Mouse (Mus musculus): ENCODE measurements at regions not wholly inside any gene's neighbourhood (a gene's known extent, or its start where the extent isn't known, plus 50 kb on each side); places are given as distances from the start of the nearest gene placed in this dataset.

GRCm38 (mm10) chr5:149843310-149843709, 165.3 kb downstream of the B3glct start:
- no peaks in the 10 kb centered on the region for H3K4me1 ChIP-seq (ENCODE audit: control insufficient read depth, insufficient read depth, low read length)
- H3K36me3 ChIP-seq (ENCODE audit: control insufficient read depth, insufficient read depth, low read length), result no peaks in the 10 kb centered on the region
- no peak for TF ChIP-seq POLR2A (IDR thresholded peaks at IDR 0.05; ENCODE audit: control insufficient read depth, low read depth, low read length)
- TF ChIP-seq CTCF (IDR thresholded peaks at IDR 0.05; ENCODE audit: control insufficient read depth, insufficient read depth, insufficient replicate concordance, low read depth, low read length), result no peak
- H3K27me3 ChIP-seq (ENCODE audit: control insufficient read depth, insufficient read depth, low read length), result no peaks in the 10 kb centered on the region
- no peak overlapping the region for H3K27ac ChIP-seq (ENCODE audit: control insufficient read depth, insufficient read depth, low read depth, low read length)
- no peak overlapping the region for H3K4me3 ChIP-seq (ENCODE audit: control insufficient read depth, low read depth, low read length)

- Histone ChIP-seq H3K4me1 (ENCODE audit: control insufficient read depth, insufficient read depth, low read length) (no peaks in the 10 kb centered on the region), H3K27ac (ENCODE audit: control insufficient read depth, insufficient read depth, low read depth, low read length) (no peak overlapping the region), H3K36me3 (ENCODE audit: control insufficient read depth, insufficient read depth, low read length) (no peaks in the 10 kb centered on the region), H3K27me3 (ENCODE audit: control insufficient read depth, insufficient read depth, low read length) (no peaks in the 10 kb centered on the region), H3K4me3 (ENCODE audit: control insufficient read depth, low read depth, low read length) (no peak overlapping the region)
- TF ChIP-seq CTCF (IDR thresholded peaks at IDR 0.05; ENCODE audit: control insufficient read depth, insufficient read depth, insufficient replicate concordance, low read depth, low read length), result no peak
- no peak for TF ChIP-seq POLR2A (IDR thresholded peaks at IDR 0.05; ENCODE audit: control insufficient read depth, low read depth, low read length)
Measured at GRCm38 (mm10) chr5:149845256-149845655, 167.2 kb downstream of the B3glct start.

- H3K4me3 ChIP-seq (ENCODE audit: control insufficient read depth, low read depth, low read length), result peak overlapping the region; percentile 73; the same call in 1 of the 2 replicates
- no peaks in the 10 kb centered on the region for H3K27me3 ChIP-seq (ENCODE audit: control insufficient read depth, insufficient read depth, low read length)
- H3K4me1 ChIP-seq (ENCODE audit: control insufficient read depth, insufficient read depth, low read length), result peaks cover 6% of the 10 kb centered on the region
- H3K27ac ChIP-seq (ENCODE audit: control insufficient read depth, insufficient read depth, low read depth, low read length), result no peak overlapping the region
- TF ChIP-seq CTCF (IDR thresholded peaks at IDR 0.05; ENCODE audit: control insufficient read depth, insufficient read depth, insufficient replicate concordance, low read depth, low read length), result no peak
- no peak for TF ChIP-seq POLR2A (IDR thresholded peaks at IDR 0.05; ENCODE audit: control insufficient read depth, low read depth, low read length)
- no peaks in the 10 kb centered on the region for H3K36me3 ChIP-seq (ENCODE audit: control insufficient read depth, insufficient read depth, low read length)
Measured at GRCm38 (mm10) chr5:149848465-149848864, 170.0 kb upstream of the Rxfp2 start.

- H3K4me3 ChIP-seq (ENCODE audit: control insufficient read depth, low read depth, low read length), result peak overlapping the region; percentile 13
- H3K36me3 ChIP-seq (ENCODE audit: control insufficient read depth, insufficient read depth, low read length), result no peaks in the 10 kb centered on the region
- no peaks in the 10 kb centered on the region for H3K27me3 ChIP-seq (ENCODE audit: control insufficient read depth, insufficient read depth, low read length)
- TF ChIP-seq CTCF (IDR thresholded peaks at IDR 0.05; ENCODE audit: control insufficient read depth, insufficient read depth, insufficient replicate concordance, low read depth, low read length) (peak; percentile 73), POLR2A (IDR thresholded peaks at IDR 0.05; ENCODE audit: control insufficient read depth, low read depth, low read length) (no peak)
- H3K4me1 ChIP-seq (ENCODE audit: control insufficient read depth, insufficient read depth, low read length), result peaks cover 7% of the 10 kb centered on the region
- no peak overlapping the region for H3K27ac ChIP-seq (ENCODE audit: control insufficient read depth, insufficient read depth, low read depth, low read length)
Measured at GRCm38 (mm10) chr5:149851011-149851410, 167.5 kb upstream of the Rxfp2 start.

- Histone ChIP-seq H3K27me3 (ENCODE audit: control insufficient read depth, insufficient read depth, low read length) (no peaks in the 10 kb centered on the region), H3K27ac (ENCODE audit: control insufficient read depth, insufficient read depth, low read depth, low read length) (no peak overlapping the region), H3K4me3 (ENCODE audit: control insufficient read depth, low read depth, low read length) (peak overlapping the region; percentile 79), H3K36me3 (ENCODE audit: control insufficient read depth, insufficient read depth, low read length) (no peaks in the 10 kb centered on the region), H3K4me1 (ENCODE audit: control insufficient read depth, insufficient read depth, low read length) (peaks cover 7% of the 10 kb centered on the region)
- TF ChIP-seq POLR2A (IDR thresholded peaks at IDR 0.05; ENCODE audit: control insufficient read depth, low read depth, low read length), result no peak
- no peak for TF ChIP-seq CTCF (IDR thresholded peaks at IDR 0.05; ENCODE audit: control insufficient read depth, insufficient read depth, insufficient replicate concordance, low read depth, low read length)
Measured at GRCm38 (mm10) chr5:149852516-149852915, 166.0 kb upstream of the Rxfp2 start.

- no peaks in the 10 kb centered on the region for H3K27me3 ChIP-seq (ENCODE audit: control insufficient read depth, insufficient read depth, low read length)
- H3K27ac ChIP-seq (ENCODE audit: control insufficient read depth, insufficient read depth, low read depth, low read length), result no peak overlapping the region
- TF ChIP-seq CTCF (IDR thresholded peaks at IDR 0.05; ENCODE audit: control insufficient read depth, insufficient read depth, insufficient replicate concordance, low read depth, low read length), result no peak
- TF ChIP-seq POLR2A (IDR thresholded peaks at IDR 0.05; ENCODE audit: control insufficient read depth, low read depth, low read length), result no peak
- H3K36me3 ChIP-seq (ENCODE audit: control insufficient read depth, insufficient read depth, low read length), result no peaks in the 10 kb centered on the region
- H3K4me3 ChIP-seq (ENCODE audit: control insufficient read depth, low read depth, low read length), result no peak overlapping the region
- H3K4me1 ChIP-seq (ENCODE audit: control insufficient read depth, insufficient read depth, low read length), result peaks cover 7% of the 10 kb centered on the region
Measured at GRCm38 (mm10) chr5:149856101-149856500, 162.4 kb upstream of the Rxfp2 start.

GRCm38 (mm10) chr5:149857019-149857418, 161.5 kb upstream of the Rxfp2 start:
- Histone ChIP-seq H3K36me3 (ENCODE audit: control insufficient read depth, insufficient read depth, low read length) (no peaks in the 10 kb centered on the region), H3K4me3 (ENCODE audit: control insufficient read depth, low read depth, low read length) (no peak overlapping the region), H3K27ac (ENCODE audit: control insufficient read depth, insufficient read depth, low read depth, low read length) (no peak overlapping the region), H3K27me3 (ENCODE audit: control insufficient read depth, insufficient read depth, low read length) (no peaks in the 10 kb centered on the region), H3K4me1 (ENCODE audit: control insufficient read depth, insufficient read depth, low read length) (peaks cover 6% of the 10 kb centered on the region)
- TF ChIP-seq CTCF (IDR thresholded peaks at IDR 0.05; ENCODE audit: control insufficient read depth, insufficient read depth, insufficient replicate concordance, low read depth, low read length), result no peak
- TF ChIP-seq POLR2A (IDR thresholded peaks at IDR 0.05; ENCODE audit: control insufficient read depth, low read depth, low read length), result no peak

GRCm38 (mm10) chr5:149861489-149861962, 156.9 kb upstream of the Rxfp2 start:
- no peaks in the 10 kb centered on the region for H3K27me3 ChIP-seq (ENCODE audit: control insufficient read depth, insufficient read depth, low read length)
- no peak for TF ChIP-seq POLR2A (IDR thresholded peaks at IDR 0.05; ENCODE audit: control insufficient read depth, low read depth, low read length)
- TF ChIP-seq CTCF (IDR thresholded peaks at IDR 0.05; ENCODE audit: control insufficient read depth, insufficient read depth, insufficient replicate concordance, low read depth, low read length), result peak; percentile 71; the same call in 1 of the 2 replicates
- H3K4me1 ChIP-seq (ENCODE audit: control insufficient read depth, insufficient read depth, low read length), result peaks cover 6% of the 10 kb centered on the region
- no peak overlapping the region for H3K4me3 ChIP-seq (ENCODE audit: control insufficient read depth, low read depth, low read length)
- H3K27ac ChIP-seq (ENCODE audit: control insufficient read depth, insufficient read depth, low read depth, low read length), result no peak overlapping the region
- no peaks in the 10 kb centered on the region for H3K36me3 ChIP-seq (ENCODE audit: control insufficient read depth, insufficient read depth, low read length)

All from testis, adult 2 months (tissue).